Mouse (Mus musculus) gastrocnemius, postnatal 10 days (tissue): ENCODE data around the gene Mterf2. TPM values are rescaled to one million over a fixed set of nuclear protein-coding genes. Genes with fewer than 3 reads are reported as not detected.

Experiments
- total RNA-seq, 2 experiments: library from RNA; stranded (reverse); gene quantifications; 2 replicates each; pipeline ENCODE4 v1.2.3; 2021

Gene Mterf2
- total RNA-seq, 2 experiments from 2014 or later: 10.2 to 11.6 TPM

Other genes with a start within 250 kb of the Mterf2 start
- gene Ric8b, start 210.4 kb downstream of the Mterf2 start, total RNA-seq: 10 to 100 TPM; 42.0 to 48.3 TPM
- gene Fhl4, start 25.5 kb downstream of the Mterf2 start, total RNA-seq: under 1 TPM; 0.54 to 0.68 TPM
- gene Tmem263, start 25.4 kb downstream of the Mterf2 start, total RNA-seq: 10 to 100 TPM; 23.6 to 30.1 TPM
- gene Cry1, start 57.0 kb upstream of the Mterf2 start, total RNA-seq: 10 to 100 TPM; 10.8 to 14.1 TPM